Mouse (Mus musculus) kidney, adult 2 months (tissue): ENCODE measurements around the gene Rnft2.

Experiments used
- CTCF ChIP-seq: fragments of 200-500 bp; conservative IDR thresholded peaks from 2 replicates; pipeline ENCODE4 v1.5.1; 2011; ENCODE audit warnings: low read depth, mild to moderate bottlenecking, control low read depth, low read length, moderate library complexity, mixed read lengths; ENCODE audit not compliant: insufficient read depth, insufficient read length
- POLR2A ChIP-seq: fragments of 200-500 bp; IDR thresholded peaks from one replicate; pipeline ENCODE4 v1.6.1; 2011; ENCODE audit warnings: low read depth, low read length, control low read depth

DNA sequence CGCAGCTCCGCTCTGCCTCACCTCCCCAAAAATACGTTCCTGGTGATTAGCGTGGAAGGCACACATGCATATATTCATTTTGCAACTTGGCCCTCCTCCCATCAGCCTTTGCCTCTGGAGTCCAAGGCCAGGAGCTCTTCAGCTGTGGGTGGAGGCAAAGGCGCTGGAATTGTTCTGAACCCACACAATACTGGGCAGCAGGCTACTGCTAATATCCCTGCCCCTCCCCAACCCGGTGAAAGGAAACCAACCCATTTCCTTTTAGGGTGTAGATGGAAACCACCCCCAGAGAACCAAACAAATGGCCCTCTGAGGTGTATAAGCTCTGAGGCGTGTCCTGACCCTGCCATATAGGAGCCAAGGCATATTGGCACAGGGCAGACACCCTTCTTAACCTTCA is 28.5 kb upstream of the Rnft2 start:
- TF ChIP-seq POLR2A (no peak), CTCF (no peak)
